Mouse (Mus musculus) limb, embryonic 15.5 days (tissue): Measurements from ENCODE around the gene Amdhd2. TPM values are rescaled to one million over a fixed set of nuclear protein-coding genes. Genes with fewer than 3 reads are reported as not detected.

Experiments
- ATAC-seq: fragments of 200-750 bp; cut with Nextera tagmentation; 2 replicates; pipeline ENCODE4 v1.8.0; 2017; ENCODE audit warnings: low read depth, moderate TSS enrichment; ENCODE audit not compliant: insufficient number of reproducible peaks, low FRiP score, low TSS enrichment
- H3K27ac ChIP-seq: fragments of 300-500 bp; sonication (generic); 2 replicates; pipeline ENCODE4 v1.5.1; 2015; ENCODE audit warnings: moderate library complexity, mild to moderate bottlenecking, inconsistent platforms
- H3K27me3 ChIP-seq: fragments of 300-500 bp; sonication (generic); 2 replicates; pipeline ENCODE4 v1.6.1; 2015; ENCODE audit warnings: inconsistent platforms
- H3K36me3 ChIP-seq: fragments of 300-500 bp; sonication (generic); 2 replicates; pipeline ENCODE4 v1.6.1; 2015; ENCODE audit warnings: inconsistent platforms
- H3K4me1 ChIP-seq: fragments of 300-500 bp; sonication (generic); 2 replicates; pipeline ENCODE4 v1.6.1; 2015; ENCODE audit warnings: inconsistent platforms
- H3K4me2 ChIP-seq: fragments of 300-500 bp; sonication (generic); 2 replicates; pipeline ENCODE4 v1.6.1; 2015; ENCODE audit warnings: mild to moderate bottlenecking, inconsistent platforms
- H3K4me3 ChIP-seq: fragments of 300-500 bp; sonication (generic); 2 replicates; pipeline ENCODE4 v1.5.1; 2015; ENCODE audit warnings: mild to moderate bottlenecking, inconsistent platforms
- H3K9ac ChIP-seq: fragments of 300-500 bp; sonication (generic); 2 replicates; pipeline ENCODE4 v1.6.1; 2015; ENCODE audit warnings: inconsistent platforms
- H3K9me3 ChIP-seq: fragments of 300-500 bp; sonication (generic); 2 replicates; pipeline ENCODE4 v1.6.1; 2016; ENCODE audit warnings: inconsistent platforms
- WGBS: fragments of 180-500 bp; shearing (Covaris S2); methylation state at CpG from one replicate; pipeline ENCODE4 v1.1.7; 2015; 5-methylcytosine and 5-hydroxymethylcytosine counted together
- polyA plus RNA-seq: library from polyadenylated mRNA; unstranded; fragments of >200 nt; fragmentation: Nextera tagmentation; extraction: Ambion mirVana; gene quantifications from 2 replicates; pipeline ENCODE4 v1.2.1, GENCODE M21; 2015

The Amdhd2 gene
- 30.0 and 30.7 TPM in 2 replicates for polyA plus RNA-seq

DNA sequence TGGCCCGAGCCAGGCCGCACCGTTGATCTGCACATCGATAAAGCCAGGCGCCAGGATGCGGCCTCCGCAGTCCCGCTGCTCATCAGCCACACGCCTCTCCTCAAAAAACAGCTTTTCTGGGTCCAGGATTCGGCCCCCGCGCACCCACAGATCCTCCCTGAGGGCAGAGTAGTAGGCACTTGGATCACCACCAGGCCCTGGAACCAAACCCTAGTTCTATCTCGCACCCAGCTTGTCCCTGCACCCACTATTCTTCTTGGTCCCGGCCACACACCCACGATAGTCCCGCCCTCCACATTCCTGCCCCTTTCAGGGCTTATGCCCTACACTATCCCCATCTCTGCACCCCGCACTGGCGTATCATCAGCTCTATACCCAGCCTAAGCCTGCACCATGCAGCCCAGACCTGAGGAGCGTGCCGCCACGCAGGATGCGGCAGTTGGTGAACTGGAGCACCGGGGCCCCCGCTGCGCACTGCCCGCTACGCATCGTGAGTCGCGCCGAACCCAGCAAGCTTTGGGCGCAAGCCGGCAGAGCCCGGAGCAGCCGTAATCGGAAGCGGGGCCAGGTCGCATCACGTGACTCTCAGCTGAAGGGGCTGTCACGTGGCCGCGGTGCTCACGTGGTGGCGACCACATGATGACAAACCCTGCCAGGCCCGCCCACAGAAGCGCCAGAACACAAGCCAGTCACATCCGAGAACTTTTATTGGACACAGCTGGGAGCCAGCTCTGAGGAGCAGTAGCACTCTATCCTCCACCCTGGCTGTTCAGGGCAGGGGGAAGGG lies at the start of gene Amdhd2:
TSS of gene Amdhd2 (minus strand) at position 591 of the 787 bp plus-strand sequence.
- peak within 1 kb of the TSS; percentile 75 for H3K4me3 ChIP-seq
- H3K9me3 ChIP-seq, result no peaks in the 10 kb centered on the region
- peak within 1 kb of the TSS; percentile 86 for H3K27ac ChIP-seq
- peak within 1 kb of the TSS; percentile 81 for H3K9ac ChIP-seq
- no peaks in the 10 kb centered on the region for H3K27me3 ChIP-seq
- under 1% methylated on average over 47 of the region's 47 CpGs for WGBS
- H3K36me3 ChIP-seq, result peaks cover 30% of the 10 kb centered on the region
- H3K4me1 ChIP-seq, result peaks cover 33% of the 10 kb centered on the region
- H3K4me2 ChIP-seq, result peak within 1 kb of the TSS; percentile 95
- ATAC-seq, result peak; percentile 89

DNA sequence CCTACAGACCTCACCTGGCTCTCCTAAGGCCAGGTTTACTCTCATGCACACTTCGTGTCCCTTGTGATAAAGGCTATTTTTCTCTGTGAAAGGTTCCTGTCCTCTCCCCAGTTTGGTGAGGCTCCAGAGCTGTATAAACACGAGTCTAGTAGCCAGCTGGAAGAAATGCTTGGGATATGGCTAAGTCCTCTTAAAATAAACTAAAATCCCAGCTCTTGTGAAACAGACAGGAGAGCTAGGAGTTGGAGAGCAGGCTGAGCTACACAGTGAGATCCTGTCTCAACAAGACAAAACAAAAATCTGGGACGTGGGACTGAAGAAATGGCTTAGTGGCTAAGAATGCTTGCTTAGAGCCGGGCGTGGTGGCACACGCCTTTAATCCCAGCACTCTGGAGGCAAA lies 49.6 kb upstream of the Amdhd2 start:
- H3K36me3 ChIP-seq, result peaks cover 33% of the 10 kb centered on the region
- H3K4me3 ChIP-seq, result no peak overlapping the region
- H3K27me3 ChIP-seq, result no peaks in the 10 kb centered on the region
- no peak overlapping the region for H3K4me2 ChIP-seq
- no peaks in the 10 kb centered on the region for H3K9me3 ChIP-seq
- H3K27ac ChIP-seq, result peak overlapping the region; percentile 96
- H3K4me1 ChIP-seq, result peaks cover 48% of the 10 kb centered on the region
- no peak overlapping the region for H3K9ac ChIP-seq
- 70% methylated on average over 6 of the region's 6 CpGs for WGBS
- no peak for ATAC-seq

DNA sequence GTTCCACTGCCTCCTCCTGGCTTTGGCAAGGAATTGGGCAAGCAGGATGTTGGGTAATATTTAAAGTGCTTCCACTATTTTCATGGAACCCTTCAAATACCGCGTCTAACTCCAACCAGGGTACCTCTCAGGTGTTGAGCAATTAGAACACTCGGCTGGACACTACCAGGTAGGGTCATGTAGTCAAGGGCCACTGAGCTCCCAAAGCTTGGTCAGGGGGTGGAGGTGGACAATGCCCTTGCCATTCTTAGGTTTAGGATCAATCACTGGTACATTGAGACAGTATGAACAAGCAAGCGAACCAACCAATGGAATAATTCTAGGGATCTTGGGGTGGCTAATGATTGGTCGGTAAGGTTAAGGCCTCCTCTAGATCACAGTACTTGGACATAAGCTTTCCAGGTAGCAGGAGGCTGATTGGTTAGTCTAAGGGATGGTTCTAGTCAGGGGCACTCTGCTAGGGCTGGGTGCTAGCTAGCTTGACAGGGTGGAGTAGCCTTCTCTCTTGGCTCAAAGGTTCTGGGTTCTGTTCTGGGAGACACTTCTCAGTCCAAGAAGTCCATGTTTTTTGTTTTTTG lies 49.0 kb upstream of the Amdhd2 start:
- H3K4me1 ChIP-seq, result peaks cover 54% of the 10 kb centered on the region
- 30% methylated on average over 5 of the region's 5 CpGs for WGBS
- peak overlapping the region; percentile 95 for H3K4me2 ChIP-seq

DNA sequence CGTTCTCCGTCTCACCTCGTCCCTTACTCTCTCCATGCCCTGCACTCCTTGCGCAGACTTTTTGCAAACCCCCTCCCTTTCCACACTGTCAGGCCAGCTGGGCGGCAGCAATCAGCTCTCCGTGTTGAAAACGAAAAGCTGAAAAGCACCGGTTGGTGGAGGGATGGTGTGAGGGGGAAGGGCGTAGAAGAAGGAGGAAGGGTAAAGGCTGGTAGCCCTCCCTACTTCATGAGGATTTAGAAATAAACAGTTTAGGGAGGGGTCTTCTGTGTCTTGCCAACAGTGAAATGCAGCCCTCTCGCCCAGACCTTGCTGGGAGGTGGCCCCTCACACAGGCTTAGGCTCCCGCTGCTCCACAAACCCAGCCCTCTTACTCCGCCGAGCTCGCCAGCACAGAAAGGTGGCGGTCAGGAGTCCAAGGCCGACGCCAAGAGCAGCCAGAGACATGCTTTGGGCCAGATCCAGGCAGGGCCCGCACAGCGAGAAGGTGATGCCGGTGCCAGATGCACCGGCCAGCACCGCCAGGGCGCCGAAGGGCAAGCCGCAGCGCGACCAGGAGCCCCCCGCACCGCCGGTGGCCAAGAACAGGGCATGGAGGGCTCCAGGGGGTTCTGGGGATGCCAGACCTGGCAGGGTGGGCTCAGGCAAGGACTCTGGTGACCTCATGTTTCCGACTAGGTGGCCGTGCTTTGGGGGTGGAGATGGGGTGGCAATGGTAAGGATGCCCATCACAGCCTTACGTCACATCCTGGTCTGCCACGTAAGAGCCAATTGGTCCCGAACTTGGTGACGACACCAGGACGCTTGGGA lies 48.3 kb upstream of the Amdhd2 start:
- H3K27me3 ChIP-seq, result no peaks in the 10 kb centered on the region; the same call in none of the 2 replicates
- H3K36me3 ChIP-seq, result peaks cover 21% of the 10 kb centered on the region
- peak overlapping the region; percentile 96 for H3K27ac ChIP-seq
- H3K4me2 ChIP-seq, result peak overlapping the region; percentile 95
- H3K4me1 ChIP-seq, result peaks cover 61% of the 10 kb centered on the region
- H3K4me3 ChIP-seq, result peak overlapping the region; percentile 48
- H3K9me3 ChIP-seq, result no peaks in the 10 kb centered on the region
- ATAC-seq, result no peak; the same call in 1 of the 2 replicates
- H3K9ac ChIP-seq, result peak overlapping the region; percentile 65
- 2% methylated on average over 37 of the region's 37 CpGs for WGBS

More for the DNA sequence above, 49.0 kb upstream of the Amdhd2 start:
- H3K9me3 ChIP-seq, result no peaks in the 10 kb centered on the region
- peaks cover 26% of the 10 kb centered on the region for H3K36me3 ChIP-seq
- no peak for ATAC-seq
- peak overlapping the region; percentile 96 for H3K27ac ChIP-seq
- H3K9ac ChIP-seq, result no peak overlapping the region
- H3K27me3 ChIP-seq, result no peaks in the 10 kb centered on the region; the same call in none of the 2 replicates
- H3K4me3 ChIP-seq, result peak overlapping the region; percentile 48

DNA sequence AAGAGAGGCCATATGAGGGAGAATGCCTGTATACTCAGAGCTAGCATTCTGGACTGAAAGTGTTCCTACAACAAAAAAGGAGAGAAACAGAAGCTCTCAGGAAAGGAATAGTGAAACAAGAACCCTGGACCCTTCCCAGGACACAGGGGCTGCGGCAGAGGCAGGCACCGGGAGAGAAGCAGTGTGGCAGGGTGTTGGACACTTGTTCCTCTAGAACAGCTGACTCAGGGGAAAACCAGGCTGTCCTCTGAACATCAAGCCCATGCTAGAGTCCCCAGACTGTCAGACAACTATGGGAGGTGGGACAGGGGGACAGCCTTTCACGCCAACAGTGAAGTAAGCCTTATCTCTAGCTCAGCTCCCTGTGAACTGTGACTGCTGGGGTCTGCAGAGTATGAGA lies 47.0 kb upstream of the Amdhd2 start:
- H3K4me2 ChIP-seq, result peak overlapping the region; percentile 95; the same call in 1 of the 2 replicates
- H3K4me1 ChIP-seq, result peaks cover 74% of the 10 kb centered on the region
- peaks cover 9% of the 10 kb centered on the region for H3K36me3 ChIP-seq
- H3K4me3 ChIP-seq, result 0 out of 2 replicates have a peak overlapping the region, but pooled peaks have one; percentile 48
- H3K27ac ChIP-seq, result peak overlapping the region; percentile 96
- H3K9ac ChIP-seq, result no peak overlapping the region
- H3K9me3 ChIP-seq, result no peaks in the 10 kb centered on the region
- H3K27me3 ChIP-seq, result no peaks in the 10 kb centered on the region; the same call in none of the 2 replicates
- WGBS, result 53% methylated on average over 3 of the region's 3 CpGs
- ATAC-seq, result no peak

DNA sequence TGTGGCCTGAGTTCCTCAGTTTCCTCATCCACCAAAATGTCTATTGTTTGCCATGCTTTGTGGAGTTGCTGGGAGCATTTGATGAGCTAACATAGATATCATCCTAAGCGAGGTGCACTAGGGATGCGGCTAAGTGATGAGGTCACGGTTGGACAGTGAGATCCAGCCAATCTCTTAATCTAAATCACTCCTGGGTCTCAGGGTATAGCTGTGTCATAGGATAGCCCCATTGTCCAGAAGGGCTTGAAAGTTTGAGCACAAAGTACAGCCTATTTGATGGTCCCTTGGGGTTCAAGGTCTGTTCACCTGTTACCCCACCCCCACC lies 46.3 kb upstream of the Amdhd2 start:
- Histone ChIP-seq H3K27me3 (no peaks in the 10 kb centered on the region; the same call in none of the 2 replicates), H3K4me1 (peaks cover 81% of the 10 kb centered on the region), H3K4me3 (peak overlapping the region; percentile 71; the same call in 1 of the 2 replicates), H3K36me3 (0 out of 2 replicates have a peak, but pooled peaks cover 3% of the 10 kb centered on the region), H3K4me2 (peak overlapping the region; percentile 91), H3K27ac (peak overlapping the region; percentile 96), H3K9ac (no peak overlapping the region), H3K9me3 (no peaks in the 10 kb centered on the region)
- ATAC-seq, result no peak
- 61% methylated on average over 3 of the region's 3 CpGs for WGBS

DNA sequence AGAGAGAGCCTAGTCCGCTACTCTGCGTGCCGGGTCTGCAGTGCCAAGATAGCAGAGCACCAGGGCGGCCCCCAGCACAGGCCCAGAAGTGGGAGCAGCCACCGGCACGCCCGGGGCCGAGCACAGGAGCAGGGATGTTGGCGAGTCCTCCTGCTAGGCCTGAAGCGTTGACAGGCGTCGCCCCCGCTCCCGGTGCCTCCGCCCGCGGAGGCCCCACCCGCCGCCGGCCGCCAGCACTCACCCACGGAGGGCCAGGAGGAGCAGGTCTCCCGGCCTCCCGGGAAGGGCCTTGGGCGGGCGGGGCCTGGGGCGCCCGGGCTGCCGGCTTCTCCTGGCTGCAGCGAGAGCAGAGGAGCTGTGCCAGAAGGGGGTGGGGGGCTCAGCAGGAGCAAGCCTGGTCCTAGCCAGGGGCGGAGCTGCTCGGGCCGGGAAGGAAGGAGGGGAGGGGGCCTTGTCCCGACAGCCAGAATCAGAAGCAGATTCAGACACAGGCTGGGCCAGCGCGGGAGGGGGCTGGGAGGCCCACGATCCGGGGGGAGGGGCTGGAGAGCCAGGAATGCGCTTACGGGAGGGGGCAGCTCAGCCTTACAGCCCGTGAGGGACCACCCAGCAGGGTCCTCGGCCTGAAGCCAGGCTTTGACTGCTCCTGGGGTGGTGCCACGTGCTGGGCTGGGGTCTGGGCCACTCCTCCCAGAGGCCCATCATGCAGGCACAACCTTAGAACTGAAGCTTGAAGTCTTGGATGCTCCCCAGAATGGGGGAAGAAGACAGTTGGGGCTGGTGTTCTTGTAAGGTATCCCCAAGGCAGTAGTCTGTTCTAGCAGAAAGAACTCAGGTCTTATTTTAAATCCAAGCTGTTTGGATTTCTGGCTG lies 45.7 kb upstream of the Amdhd2 start, which contains the start of gene Ntn3:
TSS of gene Ntn3 (minus strand) at position 489 of the 873 bp plus-strand sequence.
- Histone ChIP-seq H3K4me1 (peaks cover 87% of the 10 kb centered on the region), H3K27me3 (no peaks in the 10 kb centered on the region; the same call in none of the 2 replicates), H3K36me3 (no peaks in the 10 kb centered on the region), H3K4me2 (peak within 1 kb of the TSS; percentile 91), H3K4me3 (peak within 1 kb of the TSS; percentile 71), H3K9ac (peak within 1 kb of the TSS; percentile 70), H3K9me3 (no peaks in the 10 kb centered on the region), H3K27ac (peak within 1 kb of the TSS; percentile 96)
- under 1% methylated on average over 42 of the region's 43 CpGs for WGBS
- peak; percentile 83 for ATAC-seq

DNA sequence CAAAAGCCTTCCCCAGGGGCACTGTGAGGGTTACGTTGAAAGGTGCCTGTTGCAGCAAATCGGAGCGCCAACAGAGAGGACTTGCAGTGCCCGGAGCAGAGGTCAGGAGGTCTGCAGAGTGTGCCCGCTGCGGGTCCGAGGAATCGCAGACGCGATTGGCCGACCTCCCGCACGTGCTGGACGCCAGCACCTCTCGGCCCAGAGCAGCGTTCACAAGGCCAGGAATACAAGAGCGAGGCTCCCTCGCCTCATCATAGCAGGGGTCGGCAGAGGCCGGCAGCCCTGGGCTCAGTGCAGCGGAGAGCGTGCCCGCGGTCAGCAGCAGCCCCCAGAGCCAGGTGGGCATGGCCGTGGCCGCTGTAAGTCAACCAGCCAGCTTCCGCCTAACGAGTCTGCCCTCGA lies 45.1 kb upstream of the Amdhd2 start:
- Histone ChIP-seq H3K4me2 (peak overlapping the region; percentile 91), H3K36me3 (no peaks in the 10 kb centered on the region), H3K27me3 (no peaks in the 10 kb centered on the region; the same call in none of the 2 replicates), H3K4me1 (peaks cover 93% of the 10 kb centered on the region), H3K9ac (peak overlapping the region; percentile 70), H3K27ac (peak overlapping the region; percentile 96), H3K4me3 (peak overlapping the region; percentile 71), H3K9me3 (no peaks in the 10 kb centered on the region)
- ATAC-seq, result no peak
- WGBS, result 3% methylated on average over 29 of the region's 29 CpGs

DNA sequence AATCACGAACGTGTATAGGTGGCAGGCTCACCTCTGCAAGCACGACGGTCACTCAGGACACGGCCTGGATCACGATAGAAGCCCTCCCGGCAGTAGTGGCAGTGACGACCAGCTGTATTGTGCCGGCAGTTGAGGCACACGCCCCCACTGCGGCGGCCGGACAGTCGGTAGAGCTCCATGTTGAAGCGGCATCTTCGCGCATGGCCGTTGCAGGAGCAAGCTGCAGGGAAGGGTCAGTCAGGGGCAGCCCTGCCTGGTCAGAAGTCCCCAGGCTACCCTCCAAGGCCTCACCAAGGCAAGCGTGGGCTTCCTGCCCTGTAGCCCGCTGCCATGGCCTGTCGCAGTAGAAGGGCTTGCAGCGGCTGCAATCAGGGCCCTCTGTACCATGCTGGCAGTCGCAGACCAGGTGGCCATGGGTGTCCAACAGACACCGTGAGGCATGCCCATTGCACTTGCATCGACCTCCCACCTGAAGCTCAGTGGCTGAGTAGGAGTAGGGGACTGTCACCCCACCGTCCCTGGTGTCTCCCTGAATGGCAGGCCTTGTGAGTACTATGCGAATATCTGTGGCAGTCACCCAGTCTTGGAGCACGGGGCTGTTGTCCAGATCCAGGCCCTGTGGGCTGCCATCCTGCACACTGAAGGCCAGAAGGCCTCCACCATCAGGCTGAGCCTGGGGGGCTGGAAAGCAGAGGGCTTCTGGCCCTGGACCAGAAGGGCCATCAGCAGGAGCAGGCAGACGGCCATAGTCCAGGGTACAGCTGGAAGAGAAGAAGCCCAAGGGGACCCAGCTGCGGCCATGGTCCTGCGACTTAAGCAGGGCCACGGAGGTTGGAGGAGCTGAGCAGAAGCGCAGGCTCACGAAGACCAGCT lies 44.4 kb upstream of the Amdhd2 start:
- peaks cover 93% of the 10 kb centered on the region for H3K4me1 ChIP-seq
- no peaks in the 10 kb centered on the region for H3K36me3 ChIP-seq
- H3K9me3 ChIP-seq, result no peaks in the 10 kb centered on the region
- peak overlapping the region; percentile 96 for H3K27ac ChIP-seq
- WGBS, result 43% methylated on average over 34 of the region's 34 CpGs
- H3K27me3 ChIP-seq, result no peaks in the 10 kb centered on the region; the same call in none of the 2 replicates
- peak overlapping the region; percentile 71 for H3K4me3 ChIP-seq
- no peak for ATAC-seq
- H3K9ac ChIP-seq, result peak overlapping the region; percentile 70
- H3K4me2 ChIP-seq, result peak overlapping the region; percentile 91
